Mouse (Mus musculus): ENCODE results near the gene Psmb9.
"Not testable (repeated sequence)": the region's sequence is repeated elsewhere in the genome, so short reads cannot be mapped to it uniquely, and the experiment has no call there.

Gene Psmb9

DNA sequence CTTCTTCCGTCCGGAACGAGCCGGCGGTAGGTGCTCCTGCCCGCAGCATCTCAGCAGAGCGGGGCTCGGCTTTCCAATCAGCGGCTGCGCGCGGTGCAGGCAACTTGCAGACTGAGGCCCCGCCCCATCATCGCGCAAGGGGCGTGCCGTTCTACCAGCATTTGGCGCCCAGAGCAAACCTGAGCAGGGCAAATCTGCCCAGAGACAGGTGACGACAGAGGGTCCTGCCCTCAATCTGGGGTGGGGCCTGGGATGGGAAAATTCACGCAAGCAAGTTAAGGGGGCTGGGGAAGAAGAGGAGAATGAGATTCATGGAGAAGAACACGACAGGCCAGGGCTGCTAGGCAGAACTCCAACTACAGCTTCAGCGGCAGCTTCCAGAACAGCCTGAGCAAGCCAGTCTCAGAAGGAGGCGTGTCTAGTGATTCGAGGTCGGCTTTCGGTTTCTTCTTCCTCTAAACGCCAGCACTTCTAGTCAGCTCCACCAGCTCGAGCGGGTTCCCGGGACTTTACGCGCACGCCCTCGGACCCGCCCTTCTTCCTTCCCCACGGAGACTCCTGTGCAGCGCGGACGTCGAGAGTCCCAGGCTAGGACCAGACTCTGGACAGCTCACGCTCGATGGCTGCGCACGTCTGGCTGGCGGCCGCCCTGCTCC, at the start of gene Psmb9, which contains the start of gene Tap1:
TSS of gene Psmb9 (minus strand) at position 504 of the 656 bp plus-strand sequence.
TSS of gene Tap1 (plus strand) at position 293 of the 656 bp plus-strand sequence.
- peak; percentile 100 for DNase-seq

DNA sequence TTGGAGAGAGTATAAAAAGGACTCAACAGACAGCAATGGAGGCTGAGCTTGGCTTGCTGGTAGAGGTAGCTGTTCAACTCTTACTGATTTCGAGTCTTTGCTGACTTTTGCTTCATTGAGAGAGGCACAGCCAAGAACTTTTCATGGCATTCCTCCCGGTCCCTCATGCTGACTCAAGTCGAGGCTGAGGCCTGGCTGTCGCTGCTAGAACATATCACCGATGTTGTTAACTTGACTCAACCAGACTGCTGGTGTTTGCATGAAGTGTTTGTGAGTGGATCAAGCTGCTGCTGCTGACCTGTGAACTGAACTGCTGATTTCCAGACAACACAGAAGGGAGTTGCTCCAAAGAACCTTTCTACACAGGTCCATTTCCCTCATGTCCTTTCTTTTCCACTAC, 49.1 kb upstream of the Psmb9 start:
- DNase-seq, result no peak

GRCm38 (mm10) chr17:34234926-34235325, 47.4 kb upstream of the Psmb9 start:
- peak; percentile 83 for DNase-seq

DNA sequence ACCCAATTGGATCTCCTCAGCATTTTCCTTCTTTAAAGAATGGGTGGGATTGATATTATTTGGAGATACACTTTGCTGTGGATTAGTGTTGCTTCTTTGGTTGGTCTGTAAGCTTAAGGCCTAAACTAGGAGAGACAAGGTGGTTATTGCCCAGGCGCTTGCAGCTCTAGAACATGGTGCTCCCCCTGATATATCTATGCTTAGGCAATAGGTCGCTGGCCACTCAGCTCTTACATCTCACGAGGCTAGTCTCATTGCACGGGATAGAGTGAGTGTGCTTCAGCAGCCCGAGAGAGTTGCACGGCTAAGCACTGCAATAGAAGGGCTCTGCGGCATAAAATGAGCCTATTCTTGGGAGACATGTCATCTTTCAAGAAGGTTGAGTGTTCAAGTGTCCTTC, 44.5 kb upstream of the Psmb9 start:
- not testable (repeated sequence) for DNase-seq

DNA sequence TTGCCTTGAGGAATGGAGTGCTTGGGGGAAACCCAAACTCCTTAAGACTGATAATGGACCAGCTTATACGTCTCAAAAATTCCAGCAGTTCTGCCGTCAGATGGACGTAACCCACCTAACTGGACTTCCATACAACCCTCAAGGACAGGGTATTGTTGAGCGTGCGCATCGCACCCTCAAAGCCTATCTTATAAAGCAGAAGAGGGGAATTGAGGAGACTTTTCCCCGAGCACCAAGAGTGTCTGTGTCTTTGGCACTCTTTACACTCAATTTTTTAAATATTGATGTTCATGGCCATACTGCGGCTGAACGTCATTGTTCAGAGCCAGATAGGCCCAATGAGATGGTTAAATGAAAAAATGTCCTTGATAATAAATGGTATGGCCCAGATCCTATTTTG, 43.4 kb upstream of the Psmb9 start:
- DNase-seq, result not testable (repeated sequence)

DNA sequence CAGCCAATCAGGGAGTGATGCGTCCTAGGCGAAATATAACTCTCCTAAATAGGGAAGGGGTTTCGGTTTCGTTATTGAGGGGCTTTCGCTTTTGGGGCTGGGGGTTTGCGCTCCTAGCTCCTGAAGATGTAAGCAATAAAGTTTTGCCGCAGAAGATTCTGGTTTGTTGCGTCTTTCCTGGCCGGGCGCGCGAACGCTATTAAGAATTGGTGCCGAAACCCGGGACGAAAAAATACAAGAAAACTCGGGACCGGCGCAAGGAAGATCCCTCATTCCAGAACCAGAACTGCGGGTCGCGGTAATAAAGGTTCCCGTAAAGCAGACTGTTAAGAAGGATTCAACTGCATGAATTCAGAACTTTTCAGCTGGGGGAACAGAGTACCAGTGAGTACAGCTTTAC, 38.3 kb upstream of the Psmb9 start:
- not testable (repeated sequence) for DNase-seq

- no peak for DNase-seq
These were observed 37.9 kb upstream of the Psmb9 start for GRCm38 (mm10) chr17:34225426-34225825.

DNA sequence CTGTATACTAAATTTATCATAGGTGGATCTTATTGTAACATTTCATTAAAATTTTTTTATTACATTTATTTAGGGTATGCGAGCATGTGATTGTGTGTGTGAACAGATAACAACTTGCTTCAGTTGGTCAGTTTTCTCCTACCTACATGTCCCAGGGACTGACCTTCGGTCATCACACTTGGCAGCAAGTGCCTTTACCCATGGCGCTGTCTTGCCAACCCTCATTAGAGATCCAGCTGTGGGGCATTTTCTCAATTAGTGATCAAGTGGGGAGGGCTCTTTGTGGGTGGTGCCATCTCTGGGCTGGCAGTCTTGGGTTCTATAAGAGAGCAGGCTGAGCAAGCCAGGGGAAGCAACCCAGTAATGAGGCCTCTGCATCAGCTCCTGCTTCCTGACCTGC, 37.3 kb upstream of the Psmb9 start:
- DNase-seq, result no peak

DNA sequence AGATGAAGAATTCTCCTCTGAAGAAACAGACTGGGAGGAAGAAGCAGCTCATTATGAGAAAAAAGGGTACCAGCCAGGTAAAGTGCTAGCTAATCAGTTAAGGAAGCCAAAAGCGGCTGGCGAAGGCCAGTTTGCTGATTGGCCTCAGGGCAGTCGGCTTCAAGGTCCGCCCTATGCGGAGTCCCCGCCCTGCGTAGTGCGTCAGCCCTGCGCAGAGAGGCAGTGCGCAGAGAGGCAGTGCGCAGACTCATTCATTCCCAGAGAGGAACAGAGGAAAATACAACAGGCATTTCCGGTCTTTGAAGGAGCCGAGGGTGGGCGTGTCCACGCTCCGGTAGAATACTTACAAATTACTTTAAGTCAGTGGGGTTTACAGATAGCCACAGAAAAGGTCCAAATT, 32.8 kb upstream of the Psmb9 start:
- not testable (repeated sequence) for DNase-seq

- not testable (repeated sequence) for DNase-seq
These were observed 32.2 kb upstream of the Psmb9 start for GRCm38 (mm10) chr17:34219801-34220200.

- DNase-seq, result peak; percentile 76
These were observed 31.5 kb upstream of the Psmb9 start for GRCm38 (mm10) chr17:34219096-34219495.

- DNase-seq, result peak; percentile 89
These were observed 31.1 kb upstream of the Psmb9 start for GRCm38 (mm10) chr17:34218675-34219074.

DNA sequence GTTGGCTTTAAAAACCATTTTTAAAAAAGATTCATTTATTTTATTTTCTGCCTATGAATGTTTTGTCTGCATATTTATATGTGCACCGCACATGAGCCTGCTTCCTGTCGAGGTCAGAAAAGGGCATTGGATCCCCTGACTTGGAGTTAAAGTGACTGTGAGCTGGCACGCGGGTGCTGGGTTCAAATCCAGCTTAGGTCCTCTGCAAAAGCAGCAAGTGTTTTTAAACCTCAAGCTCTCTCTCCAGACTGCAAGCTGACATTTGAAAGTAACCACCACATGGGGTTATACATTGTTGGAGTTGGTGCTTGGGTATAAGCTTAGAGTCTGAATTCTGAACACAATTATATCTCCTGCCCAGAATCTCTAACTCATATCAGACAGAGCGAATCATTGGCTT, 30.4 kb upstream of the Psmb9 start:
- DNase-seq, result no peak

DNA sequence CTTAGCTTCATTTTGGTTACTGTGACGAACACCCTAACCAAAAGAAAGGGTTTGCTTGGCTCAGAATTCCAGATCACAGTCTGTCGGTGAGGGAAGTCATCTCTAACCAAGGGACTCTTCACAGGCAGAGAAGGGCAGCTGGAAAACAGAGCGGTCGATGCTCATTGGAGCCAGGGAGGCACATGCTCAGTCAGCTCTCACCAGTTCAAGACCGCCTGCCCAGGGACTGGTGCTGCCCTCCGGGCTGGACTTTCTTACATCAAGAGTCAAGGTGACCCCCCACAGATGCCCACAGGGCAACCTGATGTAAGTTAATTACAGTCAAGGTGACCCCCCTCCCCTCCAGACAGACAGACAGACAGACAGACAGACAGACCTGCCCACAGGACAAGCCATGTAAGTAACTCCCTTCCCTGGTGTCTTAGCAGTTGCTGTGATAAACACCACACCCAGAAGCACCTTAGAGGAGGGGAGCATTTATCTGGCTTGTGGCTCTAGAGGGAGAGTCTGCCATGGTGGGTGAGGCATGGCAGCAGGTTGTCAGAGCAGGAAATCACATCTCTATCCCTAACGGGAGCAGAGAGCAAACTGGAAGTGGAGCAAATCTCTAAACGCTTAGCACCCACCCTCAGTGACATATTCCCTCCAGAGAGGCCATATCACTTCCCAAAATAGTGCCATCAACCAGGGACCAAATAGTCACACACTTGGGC, 29.8 kb upstream of the Psmb9 start:
- DNase-seq, result no peak

DNA sequence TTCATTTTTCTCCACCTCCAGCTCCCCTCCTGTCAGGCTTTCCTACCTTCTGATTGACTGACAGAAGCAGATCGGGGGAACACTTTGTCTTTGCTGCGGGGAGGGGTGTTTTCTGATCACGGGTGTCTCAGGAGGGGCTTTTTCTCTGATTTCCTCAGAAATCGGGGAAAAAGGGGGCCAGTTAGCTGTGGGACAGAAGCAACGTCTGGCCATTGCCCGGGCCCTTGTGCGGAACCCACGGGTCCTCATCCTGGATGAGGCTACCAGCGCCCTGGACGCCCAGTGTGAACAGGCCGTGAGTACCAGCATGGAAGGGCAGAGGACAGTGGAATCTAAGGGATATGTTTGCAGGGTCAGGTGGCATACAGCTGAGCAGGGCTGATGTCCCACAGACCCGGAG, 27.6 kb upstream of the Psmb9 start:
- no peak for DNase-seq

GRCm38 (mm10) chr17:34213936-34214335, 26.4 kb upstream of the Psmb9 start:
- DNase-seq, result no peak

GRCm38 (mm10) chr17:34211746-34212365, 24.3 kb upstream of the Psmb9 start:
- no peak for DNase-seq

GRCm38 (mm10) chr17:34210599-34210998, 23.0 kb upstream of the Psmb9 start:
- no peak for DNase-seq

- no peak for DNase-seq
These were observed 22.1 kb upstream of the Psmb9 start for GRCm38 (mm10) chr17:34209680-34210079.

DNA sequence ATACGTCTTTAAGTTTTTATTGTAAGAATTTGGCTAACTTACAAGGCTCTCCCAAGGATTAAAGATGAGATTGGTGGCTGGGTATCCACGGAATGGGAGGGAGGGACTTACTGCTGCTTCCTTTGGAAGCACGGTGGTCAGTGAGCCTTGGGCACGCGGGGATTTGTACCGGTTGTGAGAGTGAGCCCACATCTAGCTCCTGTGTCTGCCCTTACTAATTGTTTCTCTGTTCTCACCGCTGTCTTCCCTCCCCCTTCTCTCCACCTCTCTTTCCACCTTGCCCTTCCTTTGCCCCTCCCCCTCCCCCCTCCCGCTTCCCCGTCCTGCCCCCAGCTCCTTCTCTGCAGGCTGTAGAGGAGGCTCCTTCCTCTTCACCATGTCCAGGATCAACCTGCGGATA, 20.9 kb upstream of the Psmb9 start:
- DNase-seq, result no peak

DNA sequence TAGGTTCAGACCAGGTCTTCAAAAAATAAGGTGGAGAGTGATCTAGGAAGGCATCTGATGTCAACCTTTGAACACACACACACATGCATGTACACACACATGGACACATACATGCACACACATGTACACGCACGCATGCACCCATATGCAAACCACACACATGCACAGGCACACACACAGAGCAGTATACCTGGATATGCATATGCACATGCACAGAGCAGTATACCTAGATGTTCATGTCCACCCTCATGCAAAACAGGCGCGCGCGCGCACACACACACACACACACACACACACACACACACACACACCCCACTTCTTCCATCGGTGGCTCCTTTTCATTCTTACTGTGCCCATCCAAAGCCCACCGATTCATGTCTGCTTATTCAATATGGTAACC, 20.3 kb upstream of the Psmb9 start:
- no peak for DNase-seq

DNA sequence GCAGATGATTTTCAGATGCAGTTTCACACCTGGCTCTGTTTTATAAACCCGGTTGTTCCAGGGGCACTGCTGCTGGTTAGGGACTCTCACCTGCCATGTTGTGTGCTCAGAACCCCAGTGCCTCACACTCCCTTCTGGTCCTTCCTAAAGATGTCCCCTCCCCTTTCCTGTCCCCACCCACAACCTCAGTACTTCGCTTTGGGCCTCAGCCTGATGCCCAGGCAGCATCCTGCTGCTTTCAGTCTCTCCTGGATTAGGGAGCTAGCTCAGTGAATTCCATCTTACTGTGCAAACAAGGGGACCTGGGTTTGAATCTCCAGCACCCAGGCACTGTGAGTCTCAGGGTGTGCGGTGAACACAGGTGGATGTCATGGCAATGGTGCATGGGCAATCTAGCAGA, 19.9 kb upstream of the Psmb9 start:
- no peak for DNase-seq

DNA sequence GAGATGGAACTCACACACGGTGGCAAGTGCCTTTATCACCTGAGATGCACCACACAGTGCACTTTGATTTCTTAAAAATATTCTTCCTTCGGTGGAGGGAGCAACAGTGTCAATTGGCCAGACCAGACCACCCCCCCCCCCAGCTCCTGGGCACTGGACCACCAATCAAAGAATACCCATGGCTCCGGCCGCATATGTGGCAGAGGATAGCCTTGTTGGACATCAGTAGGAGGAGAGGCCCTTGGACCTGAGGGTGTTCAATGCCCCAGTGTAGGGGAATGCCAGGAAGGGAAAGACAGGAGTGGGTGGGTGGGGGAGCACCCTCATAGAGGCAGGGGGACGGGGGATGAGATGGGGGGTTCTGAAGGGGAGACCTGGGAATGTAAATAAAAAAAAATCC, 19.2 kb upstream of the Psmb9 start:
- DNase-seq, result no peak

- peak; percentile 39 for DNase-seq
These were observed 18.2 kb upstream of the Psmb9 start for GRCm38 (mm10) chr17:34205746-34206176.

Measured in kidney, adult 18-20 months (tissue).